Mouse (Mus musculus): ENCODE data around the gene Negr1.
A peak's percentile ranks its signal among the peaks of the same experiment; 100 is the strongest.

Gene Negr1

DNA sequence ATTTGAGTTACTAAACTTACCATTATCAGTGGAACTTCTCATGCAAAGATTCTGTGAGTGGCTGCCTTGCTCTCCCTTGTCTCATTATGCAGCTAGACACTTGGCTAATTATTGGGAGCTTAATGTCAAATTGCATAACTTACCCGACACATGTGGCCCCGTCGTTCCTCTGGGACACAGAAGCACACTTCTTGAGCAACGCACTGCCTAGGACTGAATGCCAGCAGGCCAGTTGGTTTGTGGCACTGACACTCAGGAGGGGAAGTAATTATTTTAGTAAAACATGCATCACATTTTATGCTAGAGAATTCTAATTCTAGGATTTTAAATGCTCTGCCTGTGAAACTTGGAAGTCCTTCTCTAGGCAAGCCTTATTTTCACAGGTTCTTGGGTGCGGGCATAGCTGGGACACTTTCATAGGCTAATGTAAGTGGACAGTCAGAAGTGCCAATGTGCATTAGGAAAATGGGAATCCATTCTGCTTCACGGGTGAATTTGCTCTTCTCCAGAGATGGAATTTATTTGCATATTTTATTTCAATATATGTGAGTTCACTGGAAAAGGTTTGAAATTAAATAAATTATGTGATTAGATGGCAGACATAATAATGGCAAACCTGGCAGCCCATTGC, 234.6 kb downstream of the Negr1 start:
- no peak for DNase-seq (ENCODE audit: low spot score in 2 of 2)

DNA sequence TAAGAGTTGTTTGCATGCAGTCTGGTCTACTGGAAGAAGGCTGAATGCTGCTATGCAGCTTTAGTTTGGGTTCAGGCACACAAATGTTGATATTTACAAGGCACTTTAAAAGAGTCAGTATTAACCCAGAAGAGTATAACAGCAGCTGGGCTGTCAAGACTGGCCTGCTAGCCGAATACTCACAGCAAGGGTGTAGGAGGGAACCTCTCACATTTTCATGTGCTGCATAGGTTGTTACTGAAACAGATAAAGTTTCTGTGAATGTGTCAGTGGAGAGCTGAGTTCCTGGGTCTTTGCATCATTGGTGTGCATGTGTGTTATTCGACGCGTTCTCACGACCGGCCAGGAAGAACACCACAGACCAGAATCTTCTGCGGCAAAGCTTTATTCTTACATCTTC, 237.6 kb downstream of the Negr1 start:
- no peak for DNase-seq (ENCODE audit: low spot score in 2 of 2)

DNA sequence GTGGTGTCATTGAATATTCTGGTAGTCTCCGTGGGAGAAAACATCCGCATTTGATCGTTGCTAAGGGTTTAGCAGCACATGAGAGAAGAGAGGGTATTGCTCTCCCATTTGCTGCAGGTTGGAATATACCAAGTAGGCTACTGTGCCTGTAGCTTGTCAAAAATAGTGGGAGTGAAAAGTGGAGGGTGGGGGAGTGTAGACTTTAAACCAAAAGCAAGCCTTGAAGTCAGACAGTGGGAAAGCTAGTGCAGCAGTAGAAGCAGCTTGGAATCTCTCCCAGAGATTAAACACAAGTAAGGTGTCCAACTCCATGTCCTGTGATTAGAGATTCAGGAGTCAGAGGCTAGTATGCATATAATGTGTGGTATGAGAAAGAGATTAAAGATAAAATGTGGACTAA, 248.2 kb downstream of the Negr1 start:
- DNase-seq (ENCODE audit: low spot score in 2 of 2): no peak

DNA sequence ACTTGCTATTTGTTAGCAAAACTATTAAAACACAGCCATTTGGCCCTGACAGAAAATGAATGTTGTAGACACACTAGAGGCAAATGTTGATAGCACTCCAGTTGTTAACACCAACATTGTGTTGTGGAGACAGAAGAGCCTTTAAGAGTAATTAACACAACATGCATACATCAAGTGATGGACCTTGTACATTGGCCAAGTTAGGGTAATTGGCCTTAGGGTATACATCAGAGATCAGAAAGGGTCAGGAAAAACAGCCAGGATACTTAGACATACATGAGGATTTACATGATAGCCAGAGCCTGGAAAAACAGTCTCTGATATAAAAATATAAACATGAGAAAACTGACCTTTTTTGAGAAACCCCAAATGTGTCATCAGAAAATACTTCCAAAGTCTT, 255.3 kb downstream of the Negr1 start:
- DNase-seq (ENCODE audit: low spot score in 2 of 2): no peak

DNA sequence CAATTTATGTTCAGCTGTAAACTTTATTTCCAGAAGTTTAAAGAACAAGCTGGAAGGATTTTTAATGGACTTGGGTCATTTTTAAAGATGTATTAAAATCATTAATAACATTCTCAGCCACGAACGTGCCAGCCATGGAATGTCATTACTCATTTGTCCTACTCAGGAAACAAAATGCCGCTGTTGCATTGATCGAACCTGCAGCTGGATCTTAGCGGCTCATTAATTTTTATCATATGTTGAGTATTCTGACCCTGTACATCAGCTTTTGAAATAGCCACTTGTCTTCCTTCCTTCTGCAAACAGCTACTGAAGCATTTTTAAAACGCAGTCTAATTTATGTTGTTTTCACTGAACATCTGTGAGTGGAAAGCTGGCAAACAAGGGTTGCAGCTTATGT, 255.9 kb downstream of the Negr1 start:
- no peak for DNase-seq (ENCODE audit: low spot score in 2 of 2)

DNA sequence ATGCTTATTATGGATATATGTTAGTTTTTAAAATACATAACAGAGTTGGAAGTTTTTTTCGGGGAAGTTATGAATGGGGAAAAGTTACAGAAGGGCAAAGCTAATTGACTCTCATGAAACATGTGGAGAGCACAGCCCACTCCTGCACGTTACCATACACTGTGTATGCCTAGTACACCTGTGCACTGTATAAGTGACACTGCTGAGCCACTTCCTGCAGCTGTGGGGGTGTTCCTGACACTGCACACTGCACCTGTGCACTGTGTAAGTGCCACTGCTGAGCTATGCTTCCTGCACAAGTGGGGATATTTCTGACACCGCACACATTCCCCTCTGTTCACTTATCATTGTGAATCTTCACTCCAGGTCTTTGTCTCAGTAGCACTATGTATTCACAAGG, 261.4 kb downstream of the Negr1 start:
- DNase-seq (ENCODE audit: low spot score in 2 of 2): no peak

DNA sequence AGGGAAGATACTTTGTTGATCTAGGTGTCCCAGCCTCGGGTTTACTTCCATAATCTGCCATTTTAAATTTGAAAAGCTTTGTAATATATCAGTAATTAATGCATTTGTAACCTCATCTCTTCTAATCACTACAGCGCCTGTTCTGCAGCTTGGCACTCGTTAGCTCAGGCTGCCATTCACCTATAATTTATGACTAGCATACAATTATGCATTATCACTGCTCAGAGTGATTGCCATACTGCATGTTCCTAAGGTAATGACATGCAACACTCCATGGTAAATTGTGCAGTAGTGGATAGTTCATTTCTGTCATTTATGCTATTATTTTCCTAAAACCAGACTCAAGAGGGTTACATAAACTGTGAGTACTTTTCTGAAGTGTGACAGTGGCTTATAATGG, 272.3 kb downstream of the Negr1 start:
- no peak for DNase-seq (ENCODE audit: low spot score in 2 of 2)

DNA sequence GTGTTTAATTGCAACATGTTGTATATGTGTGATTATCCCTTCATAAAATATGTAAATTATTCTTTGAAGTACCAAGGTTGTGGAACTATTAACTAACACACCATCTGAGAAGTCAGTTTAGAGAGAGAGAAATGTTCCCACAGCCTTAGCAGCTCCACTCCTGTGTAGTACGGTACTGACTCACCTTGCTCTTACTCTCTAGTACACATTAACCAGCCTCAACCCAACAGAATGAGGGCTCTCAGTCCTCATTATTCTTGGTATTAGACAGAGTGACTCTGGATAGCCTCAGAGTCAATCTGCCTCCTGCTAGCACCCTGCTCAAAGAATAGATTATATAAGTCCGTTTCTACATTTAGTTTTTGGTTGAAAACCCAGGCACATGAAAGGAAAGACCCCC, 277.0 kb downstream of the Negr1 start:
- DNase-seq (ENCODE audit: low spot score in 2 of 2): no peak

DNA sequence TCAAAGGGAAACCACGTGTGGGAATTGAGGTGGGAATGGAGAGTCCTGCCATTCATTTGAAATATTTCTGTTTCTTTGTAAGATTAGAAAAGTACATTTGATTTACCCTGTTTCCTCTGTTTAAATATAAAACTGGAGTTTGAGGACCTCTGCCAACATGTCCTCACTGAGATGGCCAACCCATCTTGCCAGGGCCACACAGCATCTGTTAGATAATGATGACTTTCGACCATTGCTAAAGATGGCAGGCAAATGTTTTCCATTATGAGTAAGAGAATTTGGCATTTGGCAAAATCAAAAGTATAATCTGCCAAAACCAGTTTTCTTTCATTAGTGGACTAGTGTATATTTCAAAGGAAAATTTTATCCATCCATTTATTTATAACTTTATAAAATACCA, 286.8 kb downstream of the Negr1 start:
- no peak for DNase-seq (ENCODE audit: low spot score in 2 of 2)

DNA sequence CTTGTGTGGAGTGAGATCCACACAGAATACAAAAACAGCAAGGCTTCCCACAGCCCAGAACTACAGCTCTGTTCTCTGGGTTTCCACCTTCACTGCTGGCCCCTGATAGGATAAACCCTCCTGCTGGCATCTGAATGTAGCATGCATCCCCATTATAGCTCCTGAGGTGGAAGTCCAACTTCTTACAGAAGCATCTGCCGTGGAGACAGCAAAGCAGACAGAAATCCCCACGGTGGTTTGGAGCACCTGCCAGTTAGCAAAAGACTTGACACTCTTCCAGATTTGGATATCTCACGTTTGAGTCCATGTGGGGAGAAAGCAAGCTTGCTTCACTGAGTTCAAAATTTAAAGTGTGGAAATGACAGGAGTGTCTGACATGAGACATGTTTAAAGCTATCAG, 290.3 kb downstream of the Negr1 start:
- peak; percentile 11 to 26 for DNase-seq (ENCODE audit: low spot score in 2 of 2)

DNA sequence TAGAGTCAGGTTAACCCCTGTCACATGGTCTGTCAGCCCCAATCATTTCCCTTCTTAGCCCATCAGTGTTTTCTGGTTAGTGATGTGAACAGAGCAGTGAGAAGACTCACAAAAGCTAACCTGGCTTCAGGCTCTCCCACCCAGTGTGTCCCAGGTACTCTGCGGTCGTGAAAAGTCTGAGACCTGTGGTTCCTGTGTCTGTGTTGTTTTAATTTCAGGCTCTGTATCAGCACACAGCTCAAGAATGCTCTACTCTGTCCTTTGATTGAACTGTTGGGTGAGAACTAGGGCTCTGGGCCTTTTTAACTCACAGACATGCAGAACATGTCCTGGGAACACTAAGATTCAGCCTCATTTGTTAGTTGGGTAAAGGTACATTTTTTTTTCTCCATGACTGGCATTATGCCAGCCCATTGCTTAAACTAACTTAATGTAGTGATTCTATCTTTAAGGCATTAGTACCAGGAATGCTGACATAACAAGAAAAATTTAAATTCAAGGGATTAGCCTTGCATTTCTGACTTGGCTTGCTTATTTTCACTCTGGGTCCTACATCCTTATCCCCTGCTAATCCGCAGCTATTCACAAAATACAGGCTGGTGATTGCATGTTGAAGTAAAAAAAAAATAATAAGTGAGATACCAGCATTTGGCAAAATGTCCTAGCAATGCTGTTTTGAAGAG, 308.8 kb downstream of the Negr1 start:
- DNase-seq (ENCODE audit: low spot score in 2 of 2): no peak

DNA sequence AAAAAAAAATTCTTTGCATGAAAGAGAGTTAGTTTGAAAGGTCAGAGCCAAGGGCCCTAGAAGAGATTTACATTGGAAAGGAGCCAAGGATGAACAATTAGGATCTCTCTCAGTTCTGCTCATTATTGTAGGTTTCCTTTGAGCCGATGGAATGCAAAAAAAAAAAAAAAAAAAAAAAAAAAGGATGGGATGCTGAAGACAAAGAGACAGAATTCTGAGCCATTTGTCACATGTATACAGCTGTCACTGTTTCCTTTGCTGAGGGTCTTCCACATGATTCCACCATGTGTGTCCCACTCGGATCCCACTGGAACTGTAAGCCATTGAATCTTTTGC, 309.3 kb downstream of the Negr1 start:
- no peak for DNase-seq (ENCODE audit: low spot score in 2 of 2)

DNA sequence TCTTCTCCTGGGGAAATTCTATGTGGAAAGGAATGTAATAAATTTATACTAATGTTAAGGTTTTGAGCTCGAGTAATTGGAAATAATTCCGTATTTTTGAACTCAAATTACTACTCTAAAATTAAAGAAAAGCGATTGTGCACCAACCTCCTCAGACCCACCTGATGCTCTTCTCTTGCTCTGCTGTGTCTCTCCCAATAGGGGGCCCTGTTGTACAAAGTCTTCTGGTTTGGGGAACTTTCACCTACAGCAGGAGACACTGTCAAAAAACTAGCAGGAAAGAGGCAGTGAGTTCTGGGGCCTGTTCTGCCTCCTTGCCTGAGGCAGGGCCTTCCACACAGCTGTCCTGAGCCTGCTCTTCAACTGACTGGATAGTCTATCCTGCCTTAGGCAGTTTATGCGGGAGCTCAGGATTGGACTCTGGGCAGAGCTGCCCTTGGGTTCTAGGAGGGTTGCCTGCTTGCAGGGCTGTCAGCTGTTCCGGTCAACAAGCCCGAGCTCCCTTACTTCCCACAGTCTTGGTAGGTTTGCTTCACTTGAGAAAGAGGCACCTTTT, 310.1 kb downstream of the Negr1 start:
- no peak for DNase-seq (ENCODE audit: low spot score in 2 of 2)

DNA sequence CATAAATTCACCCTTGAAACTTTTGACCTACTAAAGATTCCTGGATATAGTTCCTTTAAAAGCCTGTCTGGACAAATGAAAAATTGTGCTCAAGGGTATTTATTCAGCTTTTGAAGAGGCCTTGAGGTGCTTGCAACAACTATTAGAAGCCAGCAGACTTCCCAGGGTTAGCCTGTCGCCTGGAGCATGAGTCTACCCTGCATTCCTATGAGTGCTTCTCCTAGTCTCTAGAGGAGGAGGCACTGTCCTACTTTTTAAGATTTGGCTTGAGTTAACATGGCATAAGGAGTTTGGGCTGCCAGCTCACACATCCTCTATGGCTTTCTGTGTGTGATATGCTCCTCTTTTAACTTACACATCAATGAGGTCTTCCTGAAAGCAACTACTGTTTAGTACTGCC, 315.0 kb downstream of the Negr1 start:
- DNase-seq (ENCODE audit: low spot score in 2 of 2): no peak

DNA sequence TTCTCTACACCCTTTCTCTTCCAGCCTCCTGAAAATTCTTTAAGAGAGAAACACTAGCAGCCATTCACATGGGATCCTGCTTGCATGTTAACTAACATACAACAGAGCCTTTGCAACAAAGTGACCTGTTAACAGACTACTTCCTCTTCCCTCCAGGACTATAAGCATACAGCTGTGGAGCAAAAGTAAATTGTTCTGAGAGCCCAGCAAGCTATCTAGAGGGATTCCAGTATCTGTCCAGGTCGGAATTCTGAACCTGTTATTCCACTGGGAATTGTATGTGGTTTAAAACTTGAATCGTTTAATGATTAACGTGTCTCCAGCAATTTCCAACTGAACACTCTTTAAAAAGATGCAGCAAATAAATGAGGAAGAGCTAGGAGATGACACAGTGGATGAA, 320.5 kb downstream of the Negr1 start:
- no peak for DNase-seq (ENCODE audit: low spot score in 2 of 2)

DNA sequence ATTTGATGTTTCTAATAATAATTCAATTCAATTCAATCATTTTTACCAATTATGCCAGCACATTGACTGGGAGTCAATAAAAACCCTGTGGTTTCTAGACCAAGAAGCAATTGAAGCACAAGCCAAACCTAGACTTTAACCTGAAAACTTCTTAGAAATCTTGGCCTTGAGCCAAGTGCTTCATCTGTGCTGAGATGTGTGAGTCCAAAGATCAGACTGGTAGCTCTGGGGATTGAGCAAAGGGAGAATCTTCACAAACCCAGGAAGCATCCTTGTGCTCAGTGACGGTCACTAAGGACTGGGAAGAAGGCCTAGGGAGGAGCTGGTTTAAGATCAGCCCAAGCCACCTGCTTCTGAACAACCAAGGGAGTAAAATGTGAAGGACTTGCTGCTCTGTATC, 322.3 kb downstream of the Negr1 start:
- DNase-seq (ENCODE audit: low spot score in 2 of 2): no peak

DNA sequence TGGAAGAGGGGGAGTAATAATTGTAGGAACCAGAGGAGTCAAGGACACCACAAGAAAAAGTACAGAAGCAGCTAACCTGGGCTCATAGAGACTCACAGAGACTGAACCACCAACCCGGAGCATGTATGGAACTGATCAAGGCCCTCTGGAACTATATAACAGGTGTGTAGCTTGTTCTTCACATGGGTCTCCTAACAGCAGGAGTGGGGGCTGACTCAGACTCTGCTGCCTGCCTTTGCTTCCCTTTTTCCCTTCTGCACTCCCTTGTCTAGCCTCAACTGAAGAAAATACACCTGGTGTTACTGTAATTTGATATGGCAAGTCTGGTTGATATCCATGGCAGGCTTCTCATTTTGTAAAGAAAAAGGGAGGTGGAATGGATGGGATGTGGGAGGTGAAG, 324.1 kb downstream of the Negr1 start:
- no peak for DNase-seq (ENCODE audit: low spot score in 2 of 2)

DNA sequence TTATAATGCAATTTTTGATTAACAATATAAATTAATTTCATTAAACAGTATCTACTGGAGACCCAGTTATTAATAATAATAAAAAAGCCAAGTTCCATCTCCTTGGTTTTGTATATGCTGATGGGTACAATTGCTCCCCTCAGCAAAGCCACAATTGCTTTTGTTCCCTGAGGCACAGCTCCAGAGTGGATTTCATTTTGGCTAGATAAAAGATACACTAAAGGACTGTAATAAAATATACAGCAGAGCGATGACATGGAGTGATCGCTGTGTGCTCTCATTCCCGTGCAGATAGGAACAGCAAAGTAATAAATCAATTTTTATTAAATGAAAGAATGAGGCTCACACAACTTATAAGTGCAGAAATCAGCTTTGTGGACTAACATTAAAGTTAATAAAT, 325.3 kb downstream of the Negr1 start:
- DNase-seq (ENCODE audit: low spot score in 2 of 2): no peak

DNA sequence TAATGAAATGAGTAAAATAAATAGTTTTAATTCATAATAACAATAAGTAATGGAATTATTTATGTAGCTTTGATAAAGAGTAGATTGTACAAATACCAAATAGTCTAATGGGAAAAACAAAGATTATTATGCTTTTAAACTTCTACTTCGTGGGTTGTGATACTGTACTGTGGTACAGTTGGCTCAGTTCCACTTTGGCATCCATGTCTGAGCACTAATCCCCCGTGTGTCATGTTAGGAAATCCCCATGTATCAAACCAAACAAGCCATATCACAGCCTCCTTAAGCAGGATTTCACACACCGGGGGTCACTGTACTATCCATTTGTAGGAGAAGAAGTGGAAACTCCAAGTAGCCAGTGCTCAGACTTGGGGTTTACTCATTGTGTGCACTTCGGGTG, 329.4 kb downstream of the Negr1 start:
- DNase-seq (ENCODE audit: low spot score in 2 of 2): no peak

DNA sequence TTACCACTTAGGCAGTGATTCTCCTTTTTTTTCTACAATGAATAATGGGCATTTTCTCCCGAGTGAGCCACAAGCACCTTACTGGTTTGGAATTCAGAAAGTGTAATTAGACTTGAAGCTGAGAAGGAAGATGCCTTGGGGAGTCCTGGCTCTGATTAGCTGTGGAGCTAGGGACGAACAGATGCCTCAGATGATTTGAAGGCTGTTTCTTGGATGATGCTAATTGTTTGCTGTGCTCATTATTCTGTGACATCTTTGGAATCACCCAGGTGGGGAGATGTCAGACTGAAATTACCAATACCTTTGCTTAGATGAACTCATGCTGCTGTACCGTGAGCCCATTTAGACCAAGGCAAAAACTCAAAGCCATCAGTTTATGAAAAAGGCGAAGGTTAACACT, 333.7 kb downstream of the Negr1 start:
- DNase-seq (ENCODE audit: low spot score in 2 of 2): no peak

DNA sequence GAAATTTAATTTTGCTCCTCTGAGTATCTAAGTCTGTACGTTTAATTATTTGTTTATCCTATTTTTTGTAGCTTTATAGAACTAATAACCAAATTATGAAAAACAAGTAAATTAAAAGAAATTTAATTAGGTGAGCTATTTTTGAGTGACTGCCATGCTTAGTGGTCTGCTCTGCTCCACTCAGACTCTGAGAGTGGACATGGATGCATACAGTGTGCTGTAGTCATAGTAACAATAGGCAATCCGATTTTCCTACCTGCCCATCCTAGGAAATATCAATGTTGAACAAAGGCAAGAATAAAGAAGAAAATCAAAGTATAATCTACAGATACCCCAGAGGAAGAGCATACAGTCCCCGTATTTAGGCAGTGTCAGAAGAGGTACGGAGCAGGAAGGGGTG, 334.5 kb downstream of the Negr1 start:
- no peak for DNase-seq (ENCODE audit: low spot score in 2 of 2)

DNA sequence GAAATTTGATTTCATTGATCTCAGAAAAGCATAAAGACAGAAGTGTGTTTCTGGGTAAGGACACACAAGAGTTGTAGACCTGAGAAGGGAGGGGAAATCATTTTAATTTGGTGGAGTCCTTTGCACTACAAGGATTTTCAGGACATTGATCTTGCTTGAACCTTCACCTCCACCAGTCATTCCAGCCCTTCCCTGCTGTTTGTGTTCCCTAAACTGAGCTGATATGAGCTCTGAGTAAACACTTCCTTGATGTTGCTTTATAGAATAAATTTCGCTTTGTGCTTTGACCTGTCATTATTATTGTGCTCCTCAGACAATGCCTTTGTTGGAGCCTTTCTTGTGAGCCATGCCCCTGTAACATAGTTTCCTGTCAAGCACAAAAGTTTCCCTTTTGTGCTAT, 335.0 kb downstream of the Negr1 start:
- no peak for DNase-seq (ENCODE audit: low spot score in 2 of 2)

DNA sequence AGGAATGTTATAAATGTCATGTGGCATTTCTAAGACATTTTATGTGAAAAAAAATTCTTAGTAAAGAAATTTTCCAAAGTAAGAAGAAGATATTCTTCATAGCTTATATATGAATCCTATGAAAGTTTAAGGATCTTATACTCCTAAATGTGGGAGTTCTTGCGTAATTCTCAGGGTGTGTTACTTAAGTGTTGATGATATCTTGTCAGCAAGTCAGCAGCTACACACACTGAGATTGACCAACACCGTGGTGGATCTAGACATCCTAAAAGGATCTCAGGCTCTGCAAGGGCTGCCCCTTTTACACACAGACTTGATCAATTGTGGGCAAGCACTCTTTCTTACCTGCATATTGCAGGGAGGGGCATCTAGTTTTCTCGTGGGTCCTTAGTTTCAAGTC, 339.5 kb downstream of the Negr1 start:
- no peak for DNase-seq (ENCODE audit: low spot score in 2 of 2)
